Mouse (Mus musculus) urinary bladder, adult 18-20 months (tissue): Measurements from ENCODE around the gene Psmb4.
"Not testable (repeated sequence)": the region's sequence is repeated elsewhere in the genome, so short reads cannot be mapped to it uniquely, and the experiment has no call there.

Experiments used
- DNase-seq, 2 experiments: peaks; one replicate each; pipeline ENCODE4 v3.0.0; 2022; ENCODE audit warnings: low spot score in 2 of 2, mixed read lengths in 2 of 2

Gene Psmb4

GRCm38 (mm10) chr3:94886316-94887224, at the start of gene Psmb4:
TSS of gene Psmb4 (minus strand) at chr3:94886961.
- peak; percentile 70 to 84 for DNase-seq

- DNase-seq, result not testable (repeated sequence)
These were observed 49.4 kb upstream of the Psmb4 start for GRCm38 (mm10) chr3:94936147-94936546.

- peak in 1 of 2 experiments; percentile 71 for DNase-seq
These were observed 48.6 kb upstream of the Psmb4 start for GRCm38 (mm10) chr3:94935332-94935731.

GRCm38 (mm10) chr3:94934564-94934963, 47.8 kb upstream of the Psmb4 start:
- DNase-seq, result not testable (repeated sequence)

- not testable (repeated sequence) for DNase-seq
These were observed 46.8 kb upstream of the Psmb4 start for GRCm38 (mm10) chr3:94933604-94934003.

- peak; percentile 89 to 90 for DNase-seq
These were observed 46.2 kb upstream of the Psmb4 start, which contains the start of gene Selenbp1 for GRCm38 (mm10) chr3:94932809-94933564. TSS of gene Selenbp1 (plus strand) at chr3:94933056.

GRCm38 (mm10) chr3:94932279-94932678, 45.5 kb upstream of the Psmb4 start:
- not testable (repeated sequence) for DNase-seq

GRCm38 (mm10) chr3:94931427-94932082, 44.8 kb upstream of the Psmb4 start:
- not testable (repeated sequence) for DNase-seq

GRCm38 (mm10) chr3:94930386-94931266, 43.9 kb upstream of the Psmb4 start:
- peak in 1 of 2 experiments; percentile 33 for DNase-seq

- not testable (repeated sequence) for DNase-seq
These were observed 42.2 kb upstream of the Psmb4 start for GRCm38 (mm10) chr3:94928979-94929378.

- not testable (repeated sequence) for DNase-seq
These were observed 39.6 kb upstream of the Psmb4 start for GRCm38 (mm10) chr3:94926301-94926736.

GRCm38 (mm10) chr3:94924688-94925087, 37.9 kb upstream of the Psmb4 start:
- DNase-seq, result no peak

GRCm38 (mm10) chr3:94922333-94922732, 35.6 kb upstream of the Psmb4 start:
- DNase-seq, result no peak

GRCm38 (mm10) chr3:94921104-94921503, 34.3 kb upstream of the Psmb4 start:
- DNase-seq, result no peak

GRCm38 (mm10) chr3:94918845-94919244, 32.1 kb upstream of the Psmb4 start:
- no peak for DNase-seq

- DNase-seq, result peak; percentile 26 to 55
These were observed 31.1 kb upstream of the Psmb4 start for GRCm38 (mm10) chr3:94917816-94918361.

- DNase-seq, result no peak
These were observed 29.4 kb upstream of the Psmb4 start for GRCm38 (mm10) chr3:94915903-94916741.

GRCm38 (mm10) chr3:94913801-94914200, 27.0 kb upstream of the Psmb4 start:
- no peak for DNase-seq

GRCm38 (mm10) chr3:94911050-94911693, 24.4 kb upstream of the Psmb4 start:
- no peak for DNase-seq
